Mouse (Mus musculus) kidney, postnatal 36 days (tissue): Measurements from ENCODE around the gene Arfgap3.
A peak's percentile ranks its signal among the peaks of the same experiment; 100 is the strongest.
"Not testable (repeated sequence)": the region's sequence is repeated elsewhere in the genome, so short reads cannot be mapped to it uniquely, and the experiment has no call there.

ENCODE experiments used
- DNase-seq, 2 experiments: peaks; one replicate each; pipeline ENCODE4 v3.0.0; 2021 to 2022; ENCODE audit warnings: mixed read lengths in 2 of 2

Gene Arfgap3

DNA sequence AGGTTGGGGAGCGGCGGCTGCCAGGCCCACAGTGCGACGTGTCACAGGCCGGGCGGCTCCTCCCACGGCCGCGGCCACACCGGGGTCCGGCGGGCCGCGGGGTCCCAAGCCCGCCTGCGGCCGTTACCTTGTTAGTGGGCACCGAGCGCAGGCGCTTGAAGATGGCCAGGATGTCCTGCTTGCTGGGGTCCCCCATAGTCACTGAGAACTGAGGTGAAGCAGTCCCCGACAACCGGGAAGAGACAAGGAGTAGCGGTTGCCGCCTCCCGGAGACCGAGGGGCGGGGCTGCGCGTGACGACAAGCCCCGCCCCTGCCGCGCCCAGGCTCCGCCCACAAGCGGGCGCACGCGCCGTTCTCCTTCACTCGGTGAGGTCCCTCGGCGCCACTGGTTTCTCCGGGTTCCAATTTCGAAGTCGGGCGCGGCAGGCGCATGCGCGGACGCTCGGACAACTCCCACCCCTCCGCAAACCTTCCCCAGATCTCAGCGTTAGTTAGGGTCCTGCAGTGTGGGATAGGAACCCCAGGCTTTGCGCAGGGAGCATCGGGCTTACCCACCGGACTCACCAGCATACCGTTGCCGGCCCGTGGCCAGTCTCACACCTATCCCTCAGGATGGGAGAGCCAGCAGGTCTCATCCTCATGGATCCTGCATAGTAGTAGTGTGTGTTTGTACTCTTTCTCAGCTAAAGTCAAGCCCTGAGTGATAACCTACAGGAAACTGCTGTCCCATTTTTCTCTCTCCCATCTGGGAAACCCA is at the start of gene Arfgap3:
Gene Arfgap3 (minus strand): TSS at position 294 of the 758 bp plus-strand sequence.
- DNase-seq = peak; percentile 93 to 96

GRCm38 (mm10) chr15:83392722-83393121 is 42.7 kb upstream of the Arfgap3 start:
- no peak for DNase-seq

DNA sequence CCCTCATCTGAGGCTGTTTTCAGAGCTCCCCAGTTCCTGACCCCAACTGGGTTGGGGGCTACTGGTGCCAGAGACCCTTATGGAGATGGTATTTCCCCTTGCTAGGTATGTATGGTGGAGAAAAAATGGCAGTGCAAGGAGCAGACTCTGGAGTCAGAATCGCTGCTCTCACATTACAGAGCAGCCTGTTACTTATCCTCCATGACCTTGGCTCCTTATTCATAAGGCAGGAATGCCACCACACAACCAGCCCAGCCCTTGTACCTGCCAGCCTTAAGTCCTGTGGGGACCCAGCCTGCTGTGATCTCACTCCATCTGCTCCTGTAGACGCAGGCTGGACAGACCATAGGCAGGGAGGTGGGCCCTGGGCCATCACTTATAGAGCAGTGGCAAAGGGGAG is 37.9 kb upstream of the Arfgap3 start:
- no peak for DNase-seq

GRCm38 (mm10) chr15:83383633-83384032 is 33.6 kb upstream of the Arfgap3 start:
- no peak for DNase-seq

DNA sequence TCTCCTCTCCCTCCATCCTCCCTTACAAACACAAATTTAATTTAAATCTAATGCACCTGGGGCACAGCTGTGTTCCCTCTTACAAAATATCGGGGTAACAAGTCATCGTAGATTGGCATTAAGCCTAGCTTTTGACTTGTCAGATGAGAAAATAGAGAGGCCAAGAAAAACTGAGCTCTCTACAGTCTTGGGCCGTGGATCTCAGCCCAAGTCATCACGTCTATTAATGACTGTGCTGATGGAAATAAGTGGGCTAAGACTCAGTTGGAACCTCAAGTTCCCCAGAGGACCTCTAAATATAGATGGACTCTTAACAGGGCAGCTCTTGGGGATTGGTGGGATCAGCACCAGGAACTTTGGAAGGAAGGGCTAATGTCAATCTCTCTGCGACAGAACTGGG is 33.1 kb upstream of the Arfgap3 start:
- DNase-seq = no peak

DNA sequence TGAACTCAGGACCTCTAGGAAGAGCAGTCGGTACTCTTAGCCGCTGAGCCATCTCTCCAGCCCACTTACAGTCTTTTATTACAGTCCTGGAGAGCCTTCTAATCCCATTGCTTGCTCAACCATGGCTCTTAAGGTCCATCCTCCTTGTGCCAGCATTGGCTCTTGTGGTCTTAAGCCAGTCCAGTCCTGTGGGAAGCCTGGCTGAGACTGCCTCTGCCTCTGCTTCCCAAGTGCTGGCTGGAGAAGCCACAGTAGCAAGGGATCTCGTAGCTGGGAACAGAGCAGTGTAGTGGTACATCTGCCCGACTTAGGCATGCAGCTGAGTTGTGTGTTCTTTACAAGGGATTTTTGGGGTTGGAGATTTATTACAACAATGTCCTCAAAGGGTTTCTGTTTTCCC is 32.4 kb upstream of the Arfgap3 start:
- DNase-seq = no peak

DNA sequence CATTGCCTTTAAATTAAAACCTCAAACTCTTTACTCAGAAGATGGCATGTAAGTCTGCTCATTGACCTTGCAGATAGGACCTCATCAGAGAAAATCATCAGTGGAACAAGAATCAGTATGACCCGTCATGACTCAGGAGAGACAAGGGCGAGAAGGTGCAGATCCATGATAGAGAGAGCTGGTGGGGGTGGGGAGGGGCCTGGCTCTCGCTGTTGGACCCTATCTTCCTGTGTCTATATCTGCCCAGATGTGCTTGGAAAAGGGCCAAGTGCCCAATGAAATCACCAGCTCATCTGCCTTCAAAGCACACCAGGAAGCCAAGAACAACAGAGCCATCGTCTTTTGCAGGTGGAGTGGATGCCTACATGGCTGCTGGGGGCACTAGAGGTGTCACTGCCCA is 27.1 kb upstream of the Arfgap3 start:
- no peak for DNase-seq

DNA sequence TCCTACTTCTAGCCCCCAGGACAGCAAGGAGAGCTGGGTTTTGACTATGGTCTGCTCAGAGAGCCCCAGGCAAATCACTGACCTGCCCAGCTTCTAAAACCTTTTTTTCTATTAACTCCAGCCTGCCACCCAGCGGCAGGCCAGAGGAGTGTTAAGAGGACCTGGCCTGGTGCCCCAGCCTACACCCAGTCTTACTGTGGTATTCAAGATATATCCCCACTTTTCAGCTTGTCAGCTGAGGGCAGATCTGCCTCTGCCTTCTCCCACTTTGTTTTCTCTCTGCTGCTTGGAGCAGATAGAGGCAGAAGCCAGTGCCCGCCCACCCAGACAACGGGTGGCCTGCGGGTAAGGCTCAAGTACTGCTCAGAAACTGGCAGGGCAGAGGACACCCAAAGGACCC is 25.1 kb upstream of the Arfgap3 start:
- DNase-seq = peak; percentile 58 to 83

- DNase-seq = no peak
Observed at GRCm38 (mm10) chr15:83374076-83374475, 24.0 kb upstream of the Arfgap3 start.

GRCm38 (mm10) chr15:83368702-83369101 is 18.7 kb upstream of the Arfgap3 start:
- DNase-seq = not testable (repeated sequence)

DNA sequence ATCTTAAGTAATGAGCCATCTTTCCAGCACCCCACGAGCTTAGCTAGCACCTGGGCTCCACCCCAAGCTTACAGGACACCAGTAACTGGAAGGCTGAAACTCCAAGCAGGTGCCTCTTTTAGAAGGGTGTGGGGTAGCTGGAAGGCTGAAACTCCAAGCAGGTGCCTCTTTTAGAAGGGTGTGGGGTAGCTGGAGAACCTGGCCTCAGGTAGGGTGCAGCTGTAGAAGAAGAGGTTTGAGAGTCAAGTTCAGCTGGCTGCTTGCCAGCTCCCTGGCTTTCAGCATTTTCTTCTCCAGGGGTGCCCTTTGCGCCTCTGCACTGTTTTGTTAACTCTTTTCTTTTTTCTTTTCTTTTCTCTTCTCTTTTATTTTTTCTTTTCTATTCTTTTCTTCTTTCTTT is 18.2 kb upstream of the Arfgap3 start:
- DNase-seq = peak; percentile 60 to 80

DNA sequence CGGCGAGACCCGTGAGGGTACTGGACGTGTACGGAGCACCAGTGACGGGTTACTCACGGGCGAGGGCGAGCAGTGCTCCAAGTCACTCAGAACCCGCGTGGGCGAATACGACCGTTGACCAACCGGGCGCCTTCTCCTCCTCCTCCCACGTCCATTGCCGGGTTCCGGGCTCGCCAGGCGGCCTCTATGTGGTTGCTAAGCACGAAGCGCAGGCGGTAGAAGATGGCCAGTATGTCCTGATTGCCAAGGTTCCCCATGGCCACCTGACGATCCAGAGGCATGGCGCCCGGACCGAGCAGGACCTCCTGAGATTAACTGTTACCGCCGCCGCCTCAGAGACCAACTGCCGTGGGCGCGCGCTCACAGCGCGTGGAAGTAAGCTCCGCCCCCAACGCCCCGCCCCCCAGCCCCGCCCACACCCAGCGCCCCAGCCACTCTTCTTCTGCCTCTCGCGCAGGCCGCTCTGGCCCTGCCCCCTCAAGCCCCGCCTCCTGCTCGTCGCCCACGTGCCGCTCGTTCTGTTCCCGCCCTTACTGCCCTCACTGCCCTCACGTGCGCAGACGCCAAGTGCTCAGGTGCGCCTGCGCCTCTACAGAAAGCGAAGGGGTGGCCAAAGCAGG is 17.0 kb upstream of the Arfgap3 start:
- peak; percentile 88 to 93 for DNase-seq

- no peak for DNase-seq
Observed at GRCm38 (mm10) chr15:83365697-83366096, 15.7 kb upstream of the Arfgap3 start.

- DNase-seq = no peak
Observed at GRCm38 (mm10) chr15:83364194-83364593, 14.1 kb upstream of the Arfgap3 start.

DNA sequence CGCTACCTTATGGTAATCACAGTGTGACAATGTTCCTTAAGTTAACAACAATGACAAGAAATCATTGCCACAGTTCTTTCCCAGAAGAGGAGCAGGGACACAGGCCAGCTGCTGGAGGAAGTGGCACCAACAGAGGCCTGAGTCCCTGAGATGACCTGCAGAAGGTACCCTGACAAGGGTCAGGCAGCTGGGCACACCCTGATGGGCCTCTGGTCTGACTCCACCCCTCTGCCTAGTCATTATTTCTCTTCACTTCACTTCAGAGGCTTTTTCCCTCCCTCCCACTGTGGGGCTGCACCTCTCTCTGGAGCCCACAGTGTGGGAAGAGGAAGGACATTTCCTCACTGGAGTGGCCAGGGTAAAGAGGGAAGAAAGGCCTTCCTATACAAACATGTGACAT is 12.8 kb upstream of the Arfgap3 start:
- DNase-seq = not testable (repeated sequence)

DNA sequence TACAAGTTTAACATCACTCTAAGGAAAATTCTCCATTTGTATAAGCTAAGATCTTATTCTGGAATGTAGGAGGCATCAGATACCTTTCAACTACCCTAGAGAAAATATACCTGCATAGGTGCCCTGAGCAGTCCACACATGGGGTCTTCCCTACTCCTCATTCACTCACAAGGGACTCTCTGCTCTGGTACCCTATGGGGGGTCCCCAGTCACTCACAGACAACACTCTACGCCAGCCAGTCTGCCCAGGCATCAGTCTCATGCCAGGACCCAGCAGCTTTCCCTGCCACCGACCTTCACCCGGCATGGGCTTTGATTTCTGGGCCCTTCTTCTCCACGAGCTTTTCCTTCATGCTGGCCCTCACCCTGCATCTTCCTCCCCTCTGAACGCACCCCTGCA is 10.9 kb upstream of the Arfgap3 start:
- DNase-seq = not testable (repeated sequence)

DNA sequence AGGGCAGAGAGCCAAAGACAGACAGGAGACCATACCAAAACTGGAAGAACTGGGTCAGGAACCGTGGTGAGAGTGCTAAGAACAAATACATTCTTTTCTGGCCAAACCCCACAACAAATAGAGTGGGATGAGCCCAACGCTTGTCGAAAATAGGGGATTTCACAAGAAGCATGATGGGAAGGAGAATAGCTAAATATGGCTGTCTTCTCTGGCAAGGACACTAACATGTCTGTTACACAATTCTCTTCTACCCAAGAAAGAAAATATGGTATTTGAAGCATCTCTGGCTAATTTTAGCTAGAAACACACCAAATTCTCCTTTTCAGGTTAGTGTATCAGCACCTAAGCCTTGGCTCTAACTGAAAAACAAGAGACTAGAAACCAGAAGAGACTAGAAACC is 10.1 kb upstream of the Arfgap3 start:
- no peak for DNase-seq

GRCm38 (mm10) chr15:83358476-83358875 is 8.4 kb upstream of the Arfgap3 start:
- peak in 1 of 2 experiments; percentile 39 for DNase-seq

DNA sequence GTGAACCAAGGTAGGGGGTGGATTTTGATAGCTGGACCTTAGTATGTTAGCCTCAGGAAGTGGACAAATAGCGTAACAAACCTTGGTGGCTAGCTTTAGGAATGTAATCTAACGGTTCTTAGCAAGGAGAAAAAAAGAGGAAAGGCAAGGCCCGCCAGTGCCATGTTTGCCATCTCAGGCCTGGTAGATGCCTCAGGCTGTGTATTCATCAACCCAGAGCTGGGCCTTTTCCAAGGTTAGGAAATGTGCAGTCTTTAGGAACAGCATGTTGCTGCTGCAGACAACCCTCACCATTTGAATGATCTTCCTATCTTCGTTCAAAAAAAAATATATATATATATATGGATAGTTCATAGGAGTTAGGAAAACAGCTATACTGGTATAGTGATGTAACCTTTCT is 1.5 kb upstream of the Arfgap3 start:
- DNase-seq = peak in 1 of 2 experiments; percentile 55

DNA sequence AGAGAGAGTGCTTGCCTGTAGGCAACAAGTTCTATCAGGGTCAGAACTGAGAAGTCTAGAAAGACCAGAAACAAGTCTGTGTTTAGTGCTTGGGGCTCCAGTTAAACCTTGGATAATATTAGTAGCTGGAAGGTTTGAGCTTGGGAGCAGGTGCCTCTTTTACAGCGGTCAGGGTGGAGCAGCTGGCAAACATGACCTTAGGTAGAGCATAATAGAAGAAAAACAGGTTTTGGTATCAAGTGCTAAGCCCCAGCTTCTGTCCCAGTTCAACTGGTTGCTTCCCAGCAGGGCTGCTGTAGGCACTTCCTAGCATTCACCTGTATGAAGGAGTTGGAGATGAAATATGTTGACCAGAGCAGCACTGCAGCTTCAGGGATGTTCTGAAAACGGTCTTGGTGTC is 812 bp upstream of the Arfgap3 start:
- DNase-seq = no peak

DNA sequence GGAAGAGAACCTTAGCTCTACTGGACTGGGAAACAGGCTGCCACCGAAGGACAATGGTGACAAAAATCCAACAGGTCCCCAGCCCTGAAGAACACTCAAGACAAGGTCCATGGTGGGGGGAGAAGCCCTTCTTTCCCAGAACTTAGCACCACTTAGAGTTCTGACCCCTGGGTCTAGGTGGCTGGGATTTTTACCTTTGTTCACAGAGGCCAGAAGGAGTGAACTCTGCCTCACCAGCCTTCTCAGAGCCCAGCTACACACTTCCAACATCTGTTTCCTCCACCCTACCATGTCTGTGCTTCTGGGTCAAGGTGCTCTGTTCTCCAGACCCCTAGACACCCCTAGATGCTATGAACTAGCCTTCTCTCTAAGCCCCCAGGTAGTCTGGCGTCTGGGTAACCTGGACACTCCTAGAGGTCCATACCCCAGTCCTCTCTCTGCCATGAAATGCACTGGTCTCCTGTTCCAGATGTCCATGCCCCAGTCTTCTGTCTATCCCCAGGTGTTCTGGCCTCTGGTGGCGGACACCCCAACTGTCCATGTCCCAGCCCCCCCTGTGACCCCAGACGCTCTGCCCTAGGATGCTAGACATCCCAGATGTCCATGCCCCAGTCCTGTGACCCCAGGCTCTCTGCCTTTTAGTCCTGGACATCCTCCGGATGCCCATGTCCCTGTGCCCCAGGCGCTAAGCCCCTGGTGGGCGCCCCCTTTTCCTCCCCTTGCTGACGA is 658 bp downstream of the Arfgap3 start:
- peak in 1 of 2 experiments; percentile 41 for DNase-seq

GRCm38 (mm10) chr15:83348747-83349146 is 1.3 kb downstream of the Arfgap3 start:
- peak in 1 of 2 experiments; percentile 19 for DNase-seq

- DNase-seq = no peak
Observed at GRCm38 (mm10) chr15:83345898-83346529, 4.0 kb downstream of the Arfgap3 start.
